Mouse (Mus musculus) hindbrain, embryonic 13.5 days (tissue): ENCODE data around the gene Gm8113. TPM values are rescaled to one million over a fixed set of nuclear protein-coding genes. Genes with fewer than 3 reads are reported as not detected.
"Not testable (repeated sequence)": the region's sequence is repeated elsewhere in the genome, so short reads cannot be mapped to it uniquely, and the experiment has no call there.

Experiments used
- ATAC-seq: fragments of 200-750 bp; cut with Nextera tagmentation; 2 replicates; pipeline ENCODE4 v1.8.0; 2017; ENCODE audit warnings: moderate TSS enrichment; ENCODE audit not compliant: low FRiP score
- H3K27ac ChIP-seq: fragments of 300-500 bp; sonication (generic); 2 replicates; pipeline ENCODE4 v1.5.1; 2015; ENCODE audit warnings: inconsistent platforms, mild to moderate bottlenecking, moderate library complexity
- H3K27me3 ChIP-seq: fragments of 300-500 bp; sonication (generic); 2 replicates; pipeline ENCODE4 v1.6.1; 2015; ENCODE audit warnings: mild to moderate bottlenecking, inconsistent platforms
- H3K36me3 ChIP-seq: fragments of 300-500 bp; sonication (generic); 2 replicates; pipeline ENCODE4 v1.6.1; 2015; ENCODE audit warnings: mild to moderate bottlenecking, inconsistent platforms
- H3K4me1 ChIP-seq: fragments of 300-500 bp; sonication (generic); replicated peaks from 2 replicates; pipeline ENCODE4 v1.6.1; 2015; ENCODE audit warnings: inconsistent platforms
- H3K4me2 ChIP-seq: fragments of 300-500 bp; sonication (generic); 2 replicates; pipeline ENCODE4 v1.6.1; 2015; ENCODE audit warnings: inconsistent platforms, mild to moderate bottlenecking, moderate library complexity
- H3K4me3 ChIP-seq: fragments of 300-500 bp; sonication (generic); 2 replicates; pipeline ENCODE4 v1.5.1; 2015; ENCODE audit warnings: mild to moderate bottlenecking, inconsistent platforms
- H3K9ac ChIP-seq: fragments of 300-500 bp; sonication (generic); 2 replicates; pipeline ENCODE4 v1.6.1; 2015; ENCODE audit warnings: mild to moderate bottlenecking, inconsistent platforms
- H3K9me3 ChIP-seq: fragments of 300-500 bp; sonication (generic); 2 replicates; pipeline ENCODE4 v1.6.1; 2016; ENCODE audit warnings: inconsistent platforms
- WGBS: fragments of 180-500 bp; shearing (Covaris S2); methylation state at CpG from one replicate; pipeline ENCODE4 v1.1.7; 2015; 5-methylcytosine and 5-hydroxymethylcytosine counted together
- polyA plus RNA-seq: library from polyadenylated mRNA; unstranded; fragments of >200 nt; fragmentation: Nextera tagmentation; extraction: Ambion mirVana; gene quantifications from 2 replicates; pipeline ENCODE4 v1.2.1, GENCODE M21; 2015

Gene Gm8113
- polyA plus RNA-seq, 1 experiment from 2014 or later = 7.7 TPM

DNA sequence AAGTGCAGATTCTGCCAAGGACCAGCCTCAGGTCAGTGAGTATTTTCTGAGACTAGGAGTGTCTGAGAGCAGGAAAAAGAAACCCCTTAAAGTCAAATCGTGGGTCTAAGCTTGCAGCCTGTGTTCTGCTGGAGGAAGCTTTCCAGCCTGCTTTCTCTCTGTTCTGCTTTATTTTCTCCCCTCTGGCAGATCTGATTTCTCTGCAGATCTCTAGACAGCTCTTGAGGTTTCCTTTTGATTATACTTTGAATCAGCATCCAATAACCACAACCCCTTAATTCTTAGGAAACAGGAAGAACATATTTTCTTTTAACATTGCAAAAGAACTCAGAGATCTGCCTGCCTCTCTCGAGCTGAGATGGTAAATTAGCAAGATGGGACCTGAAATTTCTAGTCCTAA, 28.2 kb downstream of the Gm8113 start:
- H3K27me3 ChIP-seq, H3K4me2 ChIP-seq, H3K4me3 ChIP-seq, ATAC-seq, H3K9me3 ChIP-seq, H3K9ac ChIP-seq, H3K4me1 ChIP-seq, H3K36me3 ChIP-seq, H3K27ac ChIP-seq: not testable (repeated sequence)
- WGBS = 82% methylated on average over 2 of the region's 2 CpGs

DNA sequence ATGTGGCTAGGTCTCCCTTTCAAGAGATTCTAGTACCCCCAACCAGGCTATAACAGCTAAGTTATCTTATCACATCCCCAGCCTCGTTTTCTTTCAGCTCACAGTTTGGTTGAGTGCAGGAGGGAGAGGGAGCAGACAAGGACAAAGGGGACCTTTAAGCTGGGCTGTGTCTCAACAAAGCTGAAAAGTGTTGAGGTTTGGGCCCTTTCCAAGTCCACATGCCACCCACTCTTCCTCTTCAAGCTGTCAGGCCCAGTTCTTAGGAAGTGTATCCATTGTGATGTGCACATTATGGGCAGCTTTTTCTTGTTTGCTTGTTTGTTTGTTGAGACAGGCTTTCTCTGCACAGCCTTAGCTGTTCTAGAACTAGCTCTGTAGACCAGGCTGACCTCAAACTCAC, 29.9 kb downstream of the Gm8113 start:
- H3K4me1 ChIP-seq, H3K9me3 ChIP-seq, H3K4me2 ChIP-seq, H3K4me3 ChIP-seq, H3K27ac ChIP-seq, H3K9ac ChIP-seq, H3K36me3 ChIP-seq, ATAC-seq, H3K27me3 ChIP-seq: not testable (repeated sequence)
- no CpG with 5 or more reads among the region's 1 CpGs for WGBS

DNA sequence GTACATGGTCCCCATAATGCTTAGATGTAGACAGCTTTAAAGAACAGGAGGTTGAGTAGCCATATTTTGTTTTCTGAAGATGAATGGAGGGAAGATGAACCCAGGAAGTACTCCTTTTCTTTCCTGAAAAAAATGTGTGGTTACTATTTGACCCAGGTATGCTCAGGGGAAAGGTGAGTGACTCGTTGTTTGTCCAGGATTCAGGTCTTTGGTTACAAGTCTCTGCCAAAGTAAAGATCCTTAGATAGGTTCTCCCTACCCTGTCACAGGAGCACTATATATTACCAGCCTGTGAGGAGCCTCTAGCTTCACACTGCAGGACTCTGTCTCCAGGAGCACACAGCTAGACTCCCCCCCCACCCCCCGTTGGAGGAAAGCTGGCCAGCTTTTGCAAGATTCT, 31.6 kb downstream of the Gm8113 start, which contains the start of gene Ang5:
TSS of gene Ang5 (plus strand) at position 301 of the 400 bp plus-strand sequence.
- not testable (repeated sequence) for H3K4me2 ChIP-seq, ATAC-seq, H3K4me3 ChIP-seq, H3K4me1 ChIP-seq, H3K27ac ChIP-seq, H3K9ac ChIP-seq, H3K9me3 ChIP-seq, H3K27me3 ChIP-seq, H3K36me3 ChIP-seq
- no CpG with 5 or more reads among the region's 2 CpGs for WGBS

Other genes starting within 250 kb of the Gm8113 start
- not detected in 2 replicates for gene Gm8165, start 248.2 kb upstream of the Gm8113 start, polyA plus RNA-seq
- 0.49 and 1.1 TPM in 2 replicates for gene Gm7324, start 227.6 kb upstream of the Gm8113 start, polyA plus RNA-seq
- not detected in 2 replicates for gene Gm16506, start 197.9 kb upstream of the Gm8113 start, polyA plus RNA-seq
- gene Gm6526, start 177.5 kb upstream of the Gm8113 start, polyA plus RNA-seq = not detected in 2 replicates
- not detected in 2 replicates for gene Gm8180, start 140.6 kb upstream of the Gm8113 start, polyA plus RNA-seq
- gene Ear1, start 49.9 kb upstream of the Gm8113 start, polyA plus RNA-seq = not detected in 2 replicates
- gene Ear10, start 1.8 kb upstream of the Gm8113 start, polyA plus RNA-seq = not detected in 2 replicates
- gene Ang5, start 31.7 kb downstream of the Gm8113 start, polyA plus RNA-seq = not detected in 2 replicates
- not detected in 2 replicates for gene Ang6, start 76.9 kb downstream of the Gm8113 start, polyA plus RNA-seq
- gene Ear2, start 177.3 kb downstream of the Gm8113 start, polyA plus RNA-seq = not detected in 2 replicates
- gene Gm3327, start 198.5 kb downstream of the Gm8113 start, polyA plus RNA-seq = not detected in 2 replicates